Comparison of ENCODE assay signal across 8 mouse cellular contexts in genomic region chr15:91709207-91710130, GRCm38 (mm10). TPM values are rescaled to one million over a fixed set of nuclear protein-coding genes. Genes with fewer than 3 reads are reported as not detected.
DNase-seq lines count a peak whose midpoint lies in the region; ATAC-seq and TF ChIP-seq lines count a peak whose summit lies in the region.

No protein-coding gene starts in this region.

- H3K27ac ChIP-seq in neural tube, embryonic 11.5 days (ENCODE audit: low read depth, low read length): no peak overlapping the region
- H3K27ac ChIP-seq in intestine, embryonic 15.5 days: no peak overlapping the region
- no peak overlapping the region for H3K27ac ChIP-seq in gastrocnemius, adult 2 months

- no peak for TF ChIP-seq CTCF in gastrocnemius, adult 2 months (IDR thresholded peaks at IDR 0.05)

- H3K4me2 ChIP-seq in neural tube, embryonic 11.5 days (ENCODE audit: low read depth): peak overlapping the region; percentile 39
- H3K4me2 ChIP-seq in intestine, embryonic 15.5 days (replicated peaks): peak overlapping the region; percentile 37

- no peaks in the 10 kb centered on the region for H3K9me3 ChIP-seq in neural tube, embryonic 11.5 days (ENCODE audit: control insufficient read depth, low read length)
- H3K9me3 ChIP-seq in intestine, embryonic 15.5 days: no peaks in the 10 kb centered on the region

- 0 out of 2 replicates have a peak overlapping the region, but pooled peaks have one; percentile 10 for H3K4me3 ChIP-seq in neural tube, embryonic 11.5 days (ENCODE audit: low read depth, low read length)
- H3K4me3 ChIP-seq in intestine, embryonic 15.5 days (replicated peaks): peak overlapping the region; percentile 6; the same call in 1 of the 2 replicates
- no peak overlapping the region for H3K4me3 ChIP-seq in gastrocnemius, adult 2 months

- H3K9ac ChIP-seq in neural tube, embryonic 11.5 days (ENCODE audit: low read length): no peak overlapping the region
- no peak overlapping the region for H3K9ac ChIP-seq in intestine, embryonic 15.5 days

- intact Hi-C loops in gastrocnemius, adult 2 months (cut with DNase I): no loop called here

- no peaks in the 10 kb centered on the region for H3K27me3 ChIP-seq in neural tube, embryonic 11.5 days (ENCODE audit: control insufficient read depth, insufficient read depth, low read length)
- H3K27me3 ChIP-seq in intestine, embryonic 15.5 days (replicated peaks): no peaks in the 10 kb centered on the region

- DNase-seq in cerebellum, postnatal 14 days: peak; percentile 30 to 58
- DNase-seq in cerebellum, adult 9-10 months: no peak
- peak; percentile 27 for DNase-seq in neural tube, embryonic 11.5 days (ENCODE audit: low spot score)
- no peak for DNase-seq in neural tube, embryonic 10.5 days (ENCODE audit: extremely low spot score, low spot score)
- DNase-seq in right cerebral cortex, postnatal 14 days: peak; percentile 15
- DNase-seq in gastrocnemius, adult 2 months: no peak
- DNase-seq in left cerebral cortex, adult 11 months (ENCODE audit: low spot score): no peak

- no peaks in the 10 kb centered on the region for H3K4me1 ChIP-seq in neural tube, embryonic 11.5 days (ENCODE audit: control insufficient read depth, insufficient read depth, low read length)
- no peaks in the 10 kb centered on the region for H3K4me1 ChIP-seq in intestine, embryonic 15.5 days (replicated peaks)

- ATAC-seq in neural tube, embryonic 11.5 days (ENCODE audit: insufficient read depth, low FRiP score, low TSS enrichment): no peak
- peak; percentile 41; the same call in 1 of the 2 replicates for ATAC-seq in intestine, embryonic 15.5 days

- no peaks in the 10 kb centered on the region for H3K36me3 ChIP-seq in neural tube, embryonic 11.5 days (ENCODE audit: control insufficient read depth, insufficient read depth, low read length)
- no peaks in the 10 kb centered on the region for H3K36me3 ChIP-seq in intestine, embryonic 15.5 days

- WGBS in neural tube, embryonic 11.5 days: 31% methylated on average over 29 of the region's 29 CpGs
- WGBS in intestine, embryonic 15.5 days: 44% methylated on average over 29 of the region's 29 CpGs

RNA-seq across cellular contexts. Expression of gene Lrrk2, which starts 36.5 kb away (rescaled TPM):
- 1.9 and 2.9 TPM in 2 replicates for polyA plus RNA-seq in neural tube, embryonic 11.5 days (2014; fragmentation: Nextera tagmentation; extraction: Ambion mirVana)
- 2.6 and 2.8 TPM in 2 replicates for polyA plus RNA-seq in intestine, embryonic 15.5 days (2015; fragmentation: Nextera tagmentation; extraction: Ambion mirVana)
- 1 to 10 TPM; 4.5 to 6.6 TPM for total RNA-seq in gastrocnemius, adult 2 months (2021)

Comparison
In these comparisons a context has a peak if more than half of its experiments do, and no peak if none do; other contexts are left out.
1. DNase-seq: peak in cerebellum, postnatal 14 days (2 of 2), neural tube, embryonic 11.5 days (single experiment) and right cerebral cortex, postnatal 14 days (single experiment); none in cerebellum, adult 9-10 months (single experiment), neural tube, embryonic 10.5 days (single experiment), gastrocnemius, adult 2 months (single experiment) and left cerebral cortex, adult 11 months (single experiment).